Mouse (Mus musculus) C2C12 (cell line): Measurements from ENCODE around the gene Polr2j. TPM values are rescaled to one million over a fixed set of nuclear protein-coding genes. Genes with fewer than 3 reads are reported as not detected.

Source experiments
- H3K27me3 ChIP-seq: one replicate; pipeline ENCODE4 v1.6.1; 2011; ENCODE audit not compliant: control insufficient read depth, insufficient read depth, insufficient read length
- H3K36me3 ChIP-seq: one replicate; pipeline ENCODE4 v1.6.1; 2011; ENCODE audit not compliant: control insufficient read depth, insufficient read depth
- H3K4me3 ChIP-seq: one replicate; pipeline ENCODE4 v1.5.1; 2011; ENCODE audit warnings: mild to moderate bottlenecking, control low read depth; ENCODE audit not compliant: poor library complexity, insufficient read depth, severe bottlenecking
- H3K79me2 ChIP-seq: one replicate; pipeline ENCODE4 v1.6.1; 2011; ENCODE audit not compliant: control insufficient read depth, insufficient read depth
- H3K79me3 ChIP-seq: one replicate; pipeline ENCODE4 v1.6.1; 2011; ENCODE audit warnings: low read depth, control low read depth
- H3ac ChIP-seq: one replicate; pipeline ENCODE3; 2011; ENCODE audit warnings: low read depth; ENCODE audit not compliant: control insufficient read depth, insufficient read length
- CEBPB ChIP-seq: IDR thresholded peaks from one replicate; pipeline ENCODE4 v1.6.1; 2011; ENCODE audit warnings: low read depth, mild to moderate bottlenecking, control low read depth, moderate library complexity
- CTCF ChIP-seq: IDR thresholded peaks from one replicate; pipeline ENCODE4 v1.5.1; 2011; ENCODE audit not compliant: control insufficient read depth, insufficient read depth, insufficient read length
- FOSL1 ChIP-seq: IDR thresholded peaks from one replicate; pipeline ENCODE4 v1.8.0; 2011; ENCODE audit warnings: mild to moderate bottlenecking, low read length; ENCODE audit not compliant: poor library complexity, insufficient read depth, severe bottlenecking
- MAX ChIP-seq: IDR thresholded peaks from one replicate; pipeline ENCODE4 v1.6.1; 2011; ENCODE audit warnings: mild to moderate bottlenecking, control low read depth
- MYOD1 ChIP-seq: IDR thresholded peaks from one replicate; pipeline ENCODE4 v1.6.1; 2011; ENCODE audit warnings: low read depth; ENCODE audit not compliant: control insufficient read depth, insufficient read length
- MYOG ChIP-seq: IDR thresholded peaks from one replicate; pipeline ENCODE4 v1.6.1; 2011; ENCODE audit not compliant: control insufficient read depth, insufficient read length; ENCODE audit errors: extremely low read depth
- USF1 ChIP-seq: IDR thresholded peaks from one replicate; pipeline ENCODE4 v1.6.1; 2011; ENCODE audit warnings: low read depth, mild to moderate bottlenecking, control low read depth, moderate library complexity
- long read RNA-seq, 2 experiments: library from polyadenylated mRNA; unstranded; transcript quantifications; one replicate each; pipeline ENCODE4 v2.0.0; 2019 to 2020
- polyA plus RNA-seq: library from polyadenylated mRNA; unstranded; fragments of >200 nt; fragmentation: generic; extraction: Trizol; gene quantifications from one replicate; pipeline ENCODE4 v1.2.1, GENCODE M21; 2012; ENCODE audit warnings: missing spikeins

Polr2j gene
- polyA plus RNA-seq = 206 TPM
- long read RNA-seq, experiment 1, transcript Polr2j-201 (4 exons, 646 nt) = major isoform, 75 of 83 reads
- long read RNA-seq, experiment 1, partial matches to known transcripts = 4 of 83 reads
- long read RNA-seq, experiment 1, other reads (novel, unspliced or antisense) = 3 of 83 reads
- long read RNA-seq, experiment 2, transcript Polr2j-201 (4 exons, 646 nt) = major isoform, 16 of 16 reads
- long read RNA-seq, experiment 2, partial matches to known transcripts = 0 of 16 reads
- long read RNA-seq, experiment 2, other reads (novel, unspliced or antisense) = 0 of 16 reads

GRCm38 (mm10) chr5:136115891-136116783 is at the start of gene Polr2j:
TSS of gene Polr2j (plus strand) at chr5:136116631.
- Histone ChIP-seq H3K4me3 (peak within 1 kb of the TSS; percentile 87), H3K79me3 (peaks cover 26% of the 10 kb centered on the region), H3K27me3 (no peaks in the 10 kb centered on the region), H3K36me3 (peaks cover 23% of the 10 kb centered on the region), H3ac (peak within 1 kb of the TSS; percentile 53), H3K79me2 (peaks cover 44% of the 10 kb centered on the region)
- TF ChIP-seq CTCF = peak; percentile 98
- TF ChIP-seq MAX = peak; percentile 58
- no peak for TF ChIP-seq MYOG
- TF ChIP-seq USF1 = no peak
- TF ChIP-seq FOSL1 = no peak
- no peak for TF ChIP-seq CEBPB
- no peak for TF ChIP-seq MYOD1

GRCm38 (mm10) chr5:136069411-136069810 is 47.0 kb upstream of the Polr2j start:
- TF ChIP-seq CEBPB (no peak), USF1 (no peak), FOSL1 (no peak)
- no peaks in the 10 kb centered on the region for H3K79me3 ChIP-seq
- no peak overlapping the region for H3K4me3 ChIP-seq
- no peak overlapping the region for H3ac ChIP-seq
- no peaks in the 10 kb centered on the region for H3K79me2 ChIP-seq
- H3K36me3 ChIP-seq = no peaks in the 10 kb centered on the region
- peaks cover 6% of the 10 kb centered on the region for H3K27me3 ChIP-seq

- Histone ChIP-seq H3K36me3 (no peaks in the 10 kb centered on the region), H3K27me3 (peaks cover 2% of the 10 kb centered on the region), H3K79me3 (no peaks in the 10 kb centered on the region), H3ac (no peak overlapping the region), H3K4me3 (no peak overlapping the region), H3K79me2 (no peaks in the 10 kb centered on the region)
- no peak for TF ChIP-seq USF1
- no peak for TF ChIP-seq MYOG
- TF ChIP-seq MYOD1 = no peak
- TF ChIP-seq FOSL1 = no peak
- no peak for TF ChIP-seq MAX
- no peak for TF ChIP-seq CTCF
- no peak for TF ChIP-seq CEBPB
Observed at GRCm38 (mm10) chr5:136073051-136073450, 43.4 kb upstream of the Polr2j start.

GRCm38 (mm10) chr5:136073526-136073925 is 42.9 kb upstream of the Polr2j start:
- H3ac ChIP-seq = no peak overlapping the region
- no peaks in the 10 kb centered on the region for H3K79me2 ChIP-seq
- TF ChIP-seq USF1 = no peak
- no peak for TF ChIP-seq MYOG
- TF ChIP-seq MYOD1 = no peak
- H3K36me3 ChIP-seq = no peaks in the 10 kb centered on the region
- no peak overlapping the region for H3K4me3 ChIP-seq
- no peaks in the 10 kb centered on the region for H3K27me3 ChIP-seq
- H3K79me3 ChIP-seq = no peaks in the 10 kb centered on the region

GRCm38 (mm10) chr5:136075076-136075475 is 41.4 kb upstream of the Polr2j start:
- Histone ChIP-seq H3K4me3 (no peak overlapping the region), H3K36me3 (no peaks in the 10 kb centered on the region), H3K79me2 (no peaks in the 10 kb centered on the region), H3K79me3 (no peaks in the 10 kb centered on the region), H3K27me3 (no peaks in the 10 kb centered on the region), H3ac (no peak overlapping the region)
- no peak for TF ChIP-seq MYOD1
- TF ChIP-seq MAX = no peak
- TF ChIP-seq FOSL1 = no peak
- no peak for TF ChIP-seq MYOG
- TF ChIP-seq USF1 = no peak
- TF ChIP-seq CEBPB = no peak
- no peak for TF ChIP-seq CTCF

GRCm38 (mm10) chr5:136076284-136076683 is 40.1 kb upstream of the Polr2j start:
- H3K79me3 ChIP-seq = no peaks in the 10 kb centered on the region
- no peak overlapping the region for H3K4me3 ChIP-seq
- no peaks in the 10 kb centered on the region for H3K79me2 ChIP-seq
- no peaks in the 10 kb centered on the region for H3K36me3 ChIP-seq
- TF ChIP-seq MYOG (no peak), MYOD1 (no peak), USF1 (no peak), FOSL1 (no peak), CTCF (no peak), CEBPB (no peak), MAX (no peak)
- no peak overlapping the region for H3ac ChIP-seq
- no peaks in the 10 kb centered on the region for H3K27me3 ChIP-seq
